Mouse (Mus musculus): ENCODE measurements around the gene Acox2. TPM values are rescaled to one million over a fixed set of nuclear protein-coding genes. Genes with fewer than 3 reads are reported as not detected.
A peak's percentile ranks its signal among the peaks of the same experiment; 100 is the strongest.

Acox2 gene
- polyA plus RNA-seq, 1 experiment from 2014 or later, result 1.5 TPM

GRCm38 (mm10) chr14:8222561-8222960 is 36.6 kb downstream of the Acox2 start:
- H3K4me3 ChIP-seq (ENCODE audit: low read depth, low read length), result no peak overlapping the region
- WGBS, result 94% methylated on average over 16 of the region's 16 CpGs
- DNase-seq (ENCODE audit: low spot score), result no peak
- no peak for ATAC-seq (ENCODE audit: low read depth)
- peaks cover 15% of the 10 kb centered on the region for H3K36me3 ChIP-seq (ENCODE audit: control insufficient read depth, insufficient read depth, low read length)
- no peak overlapping the region for H3K9ac ChIP-seq (ENCODE audit: low read depth, low read length)
- no peaks in the 10 kb centered on the region for H3K9me3 ChIP-seq (ENCODE audit: control insufficient read depth, low read length)
- peaks cover 6% of the 10 kb centered on the region; the same call in 1 of the 2 replicates for H3K4me1 ChIP-seq (ENCODE audit: control insufficient read depth, insufficient read depth, low read length)
- no peaks in the 10 kb centered on the region for H3K27me3 ChIP-seq (replicated peaks; ENCODE audit: control insufficient read depth, insufficient read depth, low read length)
- no peak overlapping the region for H3K4me2 ChIP-seq (ENCODE audit: low read depth, low read length)
- H3K27ac ChIP-seq (replicated peaks; ENCODE audit: low read depth, low read length), result no peak overlapping the region

- Histone ChIP-seq H3K36me3 (ENCODE audit: control insufficient read depth, insufficient read depth, low read length) (peaks cover 15% of the 10 kb centered on the region), H3K27me3 (replicated peaks; ENCODE audit: control insufficient read depth, insufficient read depth, low read length) (no peaks in the 10 kb centered on the region), H3K9me3 (ENCODE audit: control insufficient read depth, low read length) (no peaks in the 10 kb centered on the region), H3K4me1 (ENCODE audit: control insufficient read depth, insufficient read depth, low read length) (peaks cover 8% of the 10 kb centered on the region), H3K9ac (ENCODE audit: low read depth, low read length) (no peak overlapping the region), H3K27ac (replicated peaks; ENCODE audit: low read depth, low read length) (no peak overlapping the region), H3K4me2 (ENCODE audit: low read depth, low read length) (no peak overlapping the region), H3K4me3 (ENCODE audit: low read depth, low read length) (no peak overlapping the region)
- ATAC-seq (ENCODE audit: low read depth) (no peak), DNase-seq (ENCODE audit: low spot score) (no peak)
- 87% methylated on average over 2 of the region's 2 CpGs for WGBS
Observed at GRCm38 (mm10) chr14:8220912-8221311, 38.2 kb downstream of the Acox2 start.

- no peak overlapping the region for H3K4me2 ChIP-seq (ENCODE audit: low read depth, low read length)
- H3K36me3 ChIP-seq (ENCODE audit: control insufficient read depth, insufficient read depth, low read length), result peaks cover 15% of the 10 kb centered on the region
- no peaks in the 10 kb centered on the region for H3K9me3 ChIP-seq (ENCODE audit: control insufficient read depth, low read length)
- H3K27me3 ChIP-seq (replicated peaks; ENCODE audit: control insufficient read depth, insufficient read depth, low read length), result no peaks in the 10 kb centered on the region
- H3K27ac ChIP-seq (replicated peaks; ENCODE audit: low read depth, low read length), result no peak overlapping the region
- H3K9ac ChIP-seq (ENCODE audit: low read depth, low read length), result no peak overlapping the region
- WGBS, result 63% methylated on average over 7 of the region's 7 CpGs
- ATAC-seq (ENCODE audit: low read depth) (no peak), DNase-seq (ENCODE audit: low spot score) (no peak)
- H3K4me3 ChIP-seq (ENCODE audit: low read depth, low read length), result no peak overlapping the region
- peaks cover 14% of the 10 kb centered on the region for H3K4me1 ChIP-seq (ENCODE audit: control insufficient read depth, insufficient read depth, low read length)
Observed at GRCm38 (mm10) chr14:8220306-8220705, 38.8 kb downstream of the Acox2 start.

- H3K4me1 ChIP-seq (ENCODE audit: control insufficient read depth, insufficient read depth, low read length), result peaks cover 18% of the 10 kb centered on the region
- no peak overlapping the region for H3K9ac ChIP-seq (ENCODE audit: low read depth, low read length)
- H3K27me3 ChIP-seq (replicated peaks; ENCODE audit: control insufficient read depth, insufficient read depth, low read length), result no peaks in the 10 kb centered on the region
- no peak overlapping the region for H3K4me2 ChIP-seq (ENCODE audit: low read depth, low read length)
- H3K9me3 ChIP-seq (ENCODE audit: control insufficient read depth, low read length), result no peaks in the 10 kb centered on the region
- WGBS, result 68% methylated on average over 11 of the region's 11 CpGs
- ATAC-seq (ENCODE audit: low read depth), result no peak
- peaks cover 15% of the 10 kb centered on the region for H3K36me3 ChIP-seq (ENCODE audit: control insufficient read depth, insufficient read depth, low read length)
- no peak overlapping the region for H3K4me3 ChIP-seq (ENCODE audit: low read depth, low read length)
- DNase-seq (ENCODE audit: low spot score), result no peak
- no peak overlapping the region for H3K27ac ChIP-seq (replicated peaks; ENCODE audit: low read depth, low read length)
Observed at GRCm38 (mm10) chr14:8219876-8220275, 39.3 kb downstream of the Acox2 start.

GRCm38 (mm10) chr14:8218730-8219380 is 40.3 kb downstream of the Acox2 start:
- Histone ChIP-seq H3K9ac (ENCODE audit: low read depth, low read length) (no peak overlapping the region), H3K27me3 (replicated peaks; ENCODE audit: control insufficient read depth, insufficient read depth, low read length) (no peaks in the 10 kb centered on the region), H3K4me2 (ENCODE audit: low read depth, low read length) (no peak overlapping the region)

GRCm38 (mm10) chr14:8218238-8218637 is 40.9 kb downstream of the Acox2 start:
- Histone ChIP-seq H3K27me3 (replicated peaks; ENCODE audit: control insufficient read depth, insufficient read depth, low read length) (no peaks in the 10 kb centered on the region), H3K4me2 (ENCODE audit: low read depth, low read length) (no peak overlapping the region), H3K4me1 (ENCODE audit: control insufficient read depth, insufficient read depth, low read length) (peaks cover 21% of the 10 kb centered on the region), H3K4me3 (ENCODE audit: low read depth, low read length) (no peak overlapping the region), H3K9ac (ENCODE audit: low read depth, low read length) (no peak overlapping the region), H3K36me3 (ENCODE audit: control insufficient read depth, insufficient read depth, low read length) (peaks cover 11% of the 10 kb centered on the region), H3K9me3 (ENCODE audit: control insufficient read depth, low read length) (no peaks in the 10 kb centered on the region), H3K27ac (replicated peaks; ENCODE audit: low read depth, low read length) (no peak overlapping the region)
- ATAC-seq (ENCODE audit: low read depth) (no peak), DNase-seq (ENCODE audit: low spot score) (no peak)
- WGBS, result 49% methylated on average over 7 of the region's 7 CpGs

More at GRCm38 (mm10) chr14:8218730-8219380, 40.3 kb downstream of the Acox2 start:
- no peak overlapping the region for H3K4me3 ChIP-seq (ENCODE audit: low read depth, low read length)
- H3K36me3 ChIP-seq (ENCODE audit: control insufficient read depth, insufficient read depth, low read length), result peaks cover 15% of the 10 kb centered on the region
- no peaks in the 10 kb centered on the region for H3K9me3 ChIP-seq (ENCODE audit: control insufficient read depth, low read length)
- no peak for ATAC-seq (ENCODE audit: low read depth)
- peaks cover 21% of the 10 kb centered on the region for H3K4me1 ChIP-seq (ENCODE audit: control insufficient read depth, insufficient read depth, low read length)
- DNase-seq (ENCODE audit: low spot score), result peak; percentile 50
- 30% methylated on average over 10 of the region's 10 CpGs for WGBS
- H3K27ac ChIP-seq (replicated peaks; ENCODE audit: low read depth, low read length), result peak overlapping the region; percentile 33; the same call in 1 of the 2 replicates

- Histone ChIP-seq H3K36me3 (ENCODE audit: control insufficient read depth, insufficient read depth, low read length) (no peaks in the 10 kb centered on the region), H3K4me2 (ENCODE audit: low read depth, low read length) (peak overlapping the region; percentile 94; the same call in 1 of the 2 replicates), H3K9me3 (ENCODE audit: control insufficient read depth, low read length) (no peaks in the 10 kb centered on the region), H3K9ac (ENCODE audit: low read depth, low read length) (no peak overlapping the region), H3K27me3 (replicated peaks; ENCODE audit: control insufficient read depth, insufficient read depth, low read length) (no peaks in the 10 kb centered on the region), H3K27ac (replicated peaks; ENCODE audit: low read depth, low read length) (no peak overlapping the region), H3K4me3 (ENCODE audit: low read depth, low read length) (no peak overlapping the region), H3K4me1 (ENCODE audit: control insufficient read depth, insufficient read depth, low read length) (peaks cover 21% of the 10 kb centered on the region)
- 65% methylated on average over 5 of the region's 5 CpGs for WGBS
- no peak for ATAC-seq (ENCODE audit: low read depth)
- DNase-seq (ENCODE audit: low spot score), result no peak
Observed at GRCm38 (mm10) chr14:8216100-8216499, 43.1 kb downstream of the Acox2 start.

GRCm38 (mm10) chr14:8215208-8215778 is 43.9 kb downstream of the Acox2 start:
- Histone ChIP-seq H3K9ac (ENCODE audit: low read depth, low read length) (0 out of 2 replicates have a peak overlapping the region, but pooled peaks have one; percentile 82), H3K27me3 (replicated peaks; ENCODE audit: control insufficient read depth, insufficient read depth, low read length) (no peaks in the 10 kb centered on the region), H3K36me3 (ENCODE audit: control insufficient read depth, insufficient read depth, low read length) (no peaks in the 10 kb centered on the region), H3K4me3 (ENCODE audit: low read depth, low read length) (peak overlapping the region; percentile 68), H3K4me2 (ENCODE audit: low read depth, low read length) (peak overlapping the region; percentile 94), H3K9me3 (ENCODE audit: control insufficient read depth, low read length) (no peaks in the 10 kb centered on the region), H3K4me1 (ENCODE audit: control insufficient read depth, insufficient read depth, low read length) (peaks cover 21% of the 10 kb centered on the region), H3K27ac (replicated peaks; ENCODE audit: low read depth, low read length) (no peak overlapping the region)
- ATAC-seq (ENCODE audit: low read depth) (no peak), DNase-seq (ENCODE audit: low spot score) (no peak)
- 20% methylated on average over 21 of the region's 21 CpGs for WGBS

All from embryonic facial prominence, embryonic 14.5 days (tissue).